In the genomic region with DNA sequence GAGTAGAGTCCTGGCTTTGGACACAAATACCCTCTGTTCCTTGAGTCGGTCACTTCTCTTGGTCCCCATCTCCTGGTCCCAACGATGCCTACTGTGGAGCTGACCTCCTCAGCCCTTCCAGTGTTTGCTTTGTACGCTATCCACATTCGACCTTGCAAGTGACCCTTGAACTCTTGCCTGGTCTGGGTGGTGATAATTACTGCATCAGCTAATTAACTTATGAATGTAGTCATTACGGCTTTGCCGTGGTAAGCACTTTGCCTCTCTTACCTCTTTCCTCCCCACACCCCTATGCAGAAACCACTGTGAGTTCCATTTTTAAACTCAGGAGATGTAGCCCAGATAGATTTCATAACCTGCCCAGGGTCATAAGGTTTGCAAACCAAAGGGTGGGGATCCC, we compare ENCODE assay signal across 12 mouse cellular contexts. TPM values are rescaled to one million over a fixed set of nuclear protein-coding genes. Genes with fewer than 3 reads are reported as not detected.
DNase-seq lines count a peak whose midpoint lies in the region; ATAC-seq and TF ChIP-seq lines count a peak whose summit lies in the region.
"Had no signal": no experiment of that assay in that cellular context is flagged by ENCODE, and none has a peak within 500 bp of the region (broad histone marks: within the 10 kb centered on the region; RNA-seq: fewer than 3 reads in every experiment).

No protein-coding gene starts in this region.

- peaks cover 2% of the 10 kb centered on the region for H3K36me3 ChIP-seq in heart, adult 2 months (ENCODE audit: control insufficient read depth, insufficient read depth, low read length)
- H3K36me3 ChIP-seq in limb, embryonic 13.5 days = no peaks in the 10 kb centered on the region
- H3K36me3 ChIP-seq in limb, embryonic 10.5 days = no peaks in the 10 kb centered on the region
- H3K36me3 ChIP-seq in CH12.LX (replicated peaks in 1 of 2; ENCODE audit: control insufficient read depth in 1 of 2, insufficient read depth in 1 of 2, low read length in 1 of 2) = no peaks in the 10 kb centered on the region
- H3K36me3 ChIP-seq in kidney, postnatal 0 days (ENCODE audit: insufficient read depth, low read length) = no peaks in the 10 kb centered on the region

- H3K79me2 ChIP-seq in heart, adult 2 months (replicated peaks; ENCODE audit: control insufficient read depth, insufficient read depth, low read length) = no peaks in the 10 kb centered on the region; the same call in 1 of the 2 replicates
- no peaks in the 10 kb centered on the region for H3K79me2 ChIP-seq in CH12.LX (replicated peaks; ENCODE audit: control insufficient read depth, extremely low read depth, insufficient read depth, poor library complexity, severe bottlenecking)

- no peak for TF ChIP-seq RAD21 in CH12.LX (IDR thresholded peaks at IDR 0.05; ENCODE audit: low read depth, low read length)

- intact Hi-C loops in heart, adult 2 months (cut with DNase I) = loop anchor here (2.0 to 5.0 kb wide), 2 partner anchors 27 to 88 kb away; no protein-coding TSS in a partner anchor
- intact Hi-C loops in heart, postnatal 25 days (cut with DNase I) = loop anchor here (5.0 kb wide), 2 partner anchors 68 to 77 kb away; partner anchors contain the start of genes Fgfr1op2 and Ints13

- peak overlapping the region; percentile 84 for H3K4me3 ChIP-seq in heart, adult 2 months
- peak overlapping the region; percentile 74; the same call in 1 of the 2 replicates for H3K4me3 ChIP-seq in limb, embryonic 13.5 days
- no peak overlapping the region for H3K4me3 ChIP-seq in limb, embryonic 10.5 days
- H3K4me3 ChIP-seq in CH12.LX (replicated peaks in 1 of 3; ENCODE audit: low read depth in 2 of 3, low read length in 2 of 3, poor library complexity in 1 of 3) = peak overlapping the region in 2 of 3 experiments; percentile 63 to 89
- no peak overlapping the region for H3K4me3 ChIP-seq in kidney, postnatal 0 days (replicated peaks; ENCODE audit: low read depth, low read length)

- dilution Hi-C loops in CH12.LX (cut with MboI; ENCODE audit: extremely low pct_ligation_motif_present, extremely low pct_unique_long_range_greater_than_20kb, low sequenced_read_pairs) = no loop called here

- H3K27me3 ChIP-seq in heart, adult 2 months (ENCODE audit: control insufficient read depth, insufficient read depth, low read length) = no peaks in the 10 kb centered on the region
- peaks cover 18% of the 10 kb centered on the region for H3K27me3 ChIP-seq in limb, embryonic 13.5 days
- H3K27me3 ChIP-seq in limb, embryonic 10.5 days (ENCODE audit: low read depth, poor library complexity, severe bottlenecking) = peaks cover 32% of the 10 kb centered on the region
- no peaks in the 10 kb centered on the region for H3K27me3 ChIP-seq in CH12.LX (replicated peaks)
- no peaks in the 10 kb centered on the region for H3K27me3 ChIP-seq in kidney, postnatal 0 days (ENCODE audit: insufficient read depth, low read length)

- H3K4me2 ChIP-seq in limb, embryonic 13.5 days (replicated peaks) = peak overlapping the region; percentile 97; the same call in 1 of the 2 replicates
- H3K4me2 ChIP-seq in CH12.LX (ENCODE audit: insufficient read depth, low read depth, poor library complexity, severe bottlenecking) = peak overlapping the region; percentile 83
- H3K4me2 ChIP-seq in kidney, postnatal 0 days (ENCODE audit: low read length) = peak overlapping the region; percentile 98; the same call in 1 of the 2 replicates

- 54% methylated on average over 6 of the region's 6 CpGs for WGBS in heart, adult 2 months
- WGBS in limb, embryonic 13.5 days = 62% methylated on average over 6 of the region's 6 CpGs
- 71% methylated on average over 6 of the region's 6 CpGs for WGBS in limb, embryonic 10.5 days
- 72% methylated on average over 6 of the region's 6 CpGs for WGBS in kidney, postnatal 0 days

- TF ChIP-seq CTCF in heart, adult 2 months (IDR thresholded peaks at IDR 0.05) = no peak
- TF ChIP-seq CTCF in CH12.LX (conservative IDR thresholded peaks at IDR 0.05 in 1 of 2, IDR thresholded peaks at IDR 0.05 in 1 of 2; ENCODE audit: low read depth in 2 of 2, low read length in 2 of 2) = no peak
- TF ChIP-seq CTCF in kidney, postnatal 0 days (IDR thresholded peaks at IDR 0.05; ENCODE audit: low read depth) = no peak

- H3K9me3 ChIP-seq in limb, embryonic 13.5 days = no peaks in the 10 kb centered on the region
- H3K9me3 ChIP-seq in limb, embryonic 10.5 days (replicated peaks) = no peaks in the 10 kb centered on the region
- H3K9me3 ChIP-seq in CH12.LX (replicated peaks; ENCODE audit: low read length) = no peaks in the 10 kb centered on the region
- no peaks in the 10 kb centered on the region for H3K9me3 ChIP-seq in kidney, postnatal 0 days (replicated peaks; ENCODE audit: low read length)

- in situ Hi-C loops in CH12.LX (cut with MboI; ENCODE audit: low pct_ligation_motif_present, low pct_unique_long_range_greater_than_20kb, low sequenced_read_pairs) = no loop called here

- TF ChIP-seq POLR2A in heart, adult 2 months (IDR thresholded peaks at IDR 0.05; ENCODE audit: insufficient read depth, low read depth, low read length) = no peak
- no peak for TF ChIP-seq POLR2A in CH12.LX (IDR thresholded peaks at IDR 0.05; ENCODE audit: low read depth, low read length)

- peak overlapping the region; percentile 99; the same call in 1 of the 2 replicates for H3K27ac ChIP-seq in heart, adult 2 months
- no peak overlapping the region for H3K27ac ChIP-seq in limb, embryonic 13.5 days
- H3K27ac ChIP-seq in limb, embryonic 10.5 days = no peak overlapping the region
- no peak overlapping the region for H3K27ac ChIP-seq in CH12.LX (ENCODE audit: insufficient read depth, low read depth)
- no peak overlapping the region for H3K27ac ChIP-seq in kidney, postnatal 0 days
- H3K27ac ChIP-seq: macrophage had no signal

- DNase-seq in heart, adult 2 months = no peak
- DNase-seq in heart, postnatal 25 days (ENCODE audit: low spot score) = no peak
- no peak for DNase-seq in limb, embryonic 10.5 days (ENCODE audit: low spot score)
- DNase-seq in CH12.LX (ENCODE audit: extremely low read depth) = no peak
- no peak for DNase-seq in kidney, postnatal 0 days (ENCODE audit: low spot score)
- DNase-seq in MN1 (ENCODE audit: low spot score) = no peak
- DNase-seq in left cerebral cortex, adult 11 months (ENCODE audit: low spot score) = no peak
- DNase-seq: cerebellum, adult 11 months; embryo, embryonic 11 days had no signal

- TF ChIP-seq EP300 in heart, adult 2 months (IDR thresholded peaks at IDR 0.05; ENCODE audit: insufficient read depth, low read depth, low read length) = no peak
- no peak for TF ChIP-seq EP300 in CH12.LX (IDR thresholded peaks at IDR 0.05; ENCODE audit: low read length)

- no peak overlapping the region for H3K9ac ChIP-seq in heart, adult 2 months (ENCODE audit: low read depth, low read length)
- no peak overlapping the region for H3K9ac ChIP-seq in limb, embryonic 13.5 days
- no peak overlapping the region for H3K9ac ChIP-seq in CH12.LX (ENCODE audit: insufficient read depth, low read depth)
- no peak overlapping the region for H3K9ac ChIP-seq in kidney, postnatal 0 days (ENCODE audit: low read depth, low read length)

- no peak for ATAC-seq in limb, embryonic 13.5 days (ENCODE audit: low FRiP score, low read depth)
- ATAC-seq in kidney, postnatal 0 days (replicated peaks; ENCODE audit: low FRiP score, low read depth) = no peak
- ATAC-seq: forebrain, embryonic 14.5 days had no signal

- H3K4me1 ChIP-seq in heart, adult 2 months (ENCODE audit: control insufficient read depth, insufficient read depth, low read length) = peaks cover 8% of the 10 kb centered on the region
- peaks cover 12% of the 10 kb centered on the region for H3K4me1 ChIP-seq in limb, embryonic 13.5 days
- H3K4me1 ChIP-seq in limb, embryonic 10.5 days = peaks cover 28% of the 10 kb centered on the region
- H3K4me1 ChIP-seq in CH12.LX (ENCODE audit: control insufficient read depth in 1 of 2, insufficient read depth in 2 of 2) = peaks cover 11 to 37% of the 10 kb centered on the region in 2 experiments
- H3K4me1 ChIP-seq in kidney, postnatal 0 days (replicated peaks; ENCODE audit: insufficient read depth, low read length) = no peaks in the 10 kb centered on the region; the same call in 1 of the 2 replicates

TF ChIP-seq in CH12.LX, 34 proteins besides CTCF, POLR2A, EP300 and RAD21:
- TF ChIP-seq ZMIZ1 (IDR thresholded peaks at IDR 0.05; ENCODE audit: low read depth, low read length) = no peak
- TF ChIP-seq MEF2A (IDR thresholded peaks at IDR 0.05; ENCODE audit: borderline replicate concordance, low read depth, low read length) = no peak
- 0 out of 2 replicates have a peak, but pooled peaks have one; percentile 19 for TF ChIP-seq SIN3A (IDR thresholded peaks at IDR 0.05; ENCODE audit: low read length)
- TF ChIP-seq SMC3 (IDR thresholded peaks at IDR 0.05; ENCODE audit: low read depth, low read length) = no peak
- TF ChIP-seq MAFK (IDR thresholded peaks at IDR 0.05; ENCODE audit: insufficient replicate concordance, low read length) = no peak

RNA-seq across cellular contexts. Expression of gene Itpr2, which starts 1.8 kb away (rescaled TPM):
- total RNA-seq in heart, adult 2 months (2021) = 10 to 100 TPM; 20.1 to 23.7 TPM
- 6.6 and 8.1 TPM in 2 replicates for polyA plus RNA-seq in heart, adult 2 months (2012; rRNA removed)
- 10 to 100 TPM; 23.6 to 24.9 TPM for total RNA-seq in heart, postnatal 25 days (2021)
- polyA plus RNA-seq in limb, embryonic 13.5 days (2015; fragmentation: Nextera tagmentation; extraction: Ambion mirVana) = 10.2 and 13.3 TPM in 2 replicates
- 3.7 and 3.8 TPM in 2 replicates for polyA plus RNA-seq in limb, embryonic 10.5 days (2016; fragmentation: Nextera tagmentation; extraction: Ambion mirVana)
- total RNA-seq in CH12.LX (2012; rRNA removed) = 4.7 and 8.9 TPM in 2 replicates
- 2.2 and 3.5 TPM in 2 replicates for total RNA-seq in CH12.LX (2014; rRNA removed)
- 3.4 and 4.4 TPM in 2 replicates for polyA plus RNA-seq in CH12.LX (2012; ENCODE audit: insufficient read length, low read depth)
- 17.3 and 17.4 TPM in 2 replicates for polyA plus RNA-seq in kidney, postnatal 0 days (2015; fragmentation: Nextera tagmentation; extraction: Ambion mirVana)

Comparison
In these comparisons a context has a peak if more than half of its experiments do, and no peak if none do; other contexts are left out.
1. H3K4me3 ChIP-seq: peak in heart, adult 2 months (single experiment), limb, embryonic 13.5 days (single experiment) and CH12.LX (2 of 3); none in limb, embryonic 10.5 days (single experiment) and kidney, postnatal 0 days (single experiment).
2. Peak in every context shown above with its lines, with median percentiles within 50 percentile points of each other: H3K4me2 ChIP-seq.